Mouse (Mus musculus): ENCODE results near the gene Capn2.

The Capn2 gene

DNA sequence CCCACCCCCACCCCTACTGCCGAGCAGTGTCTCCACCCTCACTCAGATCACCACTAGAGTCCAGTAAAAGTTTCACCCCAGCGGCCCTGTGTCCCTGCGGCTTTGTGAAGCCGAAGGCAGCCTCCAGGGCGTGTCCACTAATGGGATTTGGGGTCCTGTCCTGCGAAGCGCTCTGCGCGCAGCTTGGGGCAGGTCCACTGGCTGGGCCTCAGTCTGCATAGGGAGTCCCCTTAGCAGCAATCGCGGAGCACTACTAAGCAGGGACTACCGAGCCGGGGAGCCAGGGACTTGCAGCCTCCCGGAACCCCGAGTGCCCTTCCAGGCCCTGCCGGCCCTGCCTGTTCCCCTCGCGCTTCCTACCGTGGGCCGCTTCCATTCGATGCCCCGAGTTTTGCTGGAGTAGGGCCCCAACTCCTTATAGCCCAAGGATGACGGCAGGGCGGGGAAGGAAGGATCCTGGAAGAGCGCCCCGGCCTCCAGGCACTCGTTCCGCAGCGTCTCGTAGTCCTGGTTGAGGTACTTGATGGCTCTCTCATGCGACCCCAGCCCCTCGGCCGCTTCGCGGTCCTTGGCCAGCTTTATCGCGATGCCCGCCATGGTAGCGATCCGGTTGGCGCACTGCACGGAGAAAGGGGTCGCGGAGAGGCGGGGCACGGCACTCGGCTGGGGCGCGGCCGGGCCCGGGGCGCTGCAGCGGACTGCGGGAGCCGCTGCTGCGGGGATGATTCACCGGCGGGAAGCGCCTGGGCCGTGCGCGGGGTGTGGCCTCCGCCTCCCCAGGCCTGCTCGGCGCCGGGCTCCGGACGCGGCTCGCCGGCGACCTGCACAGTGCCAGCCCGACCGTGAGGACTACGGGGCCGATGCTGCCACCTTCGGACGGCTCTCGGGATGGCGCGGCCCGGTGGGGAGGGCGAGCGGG is at the start of gene Capn2:
TSS of gene Capn2 (minus strand) at position 851 of the 919 bp plus-strand sequence.
- in situ Hi-C loops (cut with MboI, MseI): loop anchor here (25.0 kb wide), 1 partner anchor 1280 kb away; no protein-coding TSS in a partner anchor

DNA sequence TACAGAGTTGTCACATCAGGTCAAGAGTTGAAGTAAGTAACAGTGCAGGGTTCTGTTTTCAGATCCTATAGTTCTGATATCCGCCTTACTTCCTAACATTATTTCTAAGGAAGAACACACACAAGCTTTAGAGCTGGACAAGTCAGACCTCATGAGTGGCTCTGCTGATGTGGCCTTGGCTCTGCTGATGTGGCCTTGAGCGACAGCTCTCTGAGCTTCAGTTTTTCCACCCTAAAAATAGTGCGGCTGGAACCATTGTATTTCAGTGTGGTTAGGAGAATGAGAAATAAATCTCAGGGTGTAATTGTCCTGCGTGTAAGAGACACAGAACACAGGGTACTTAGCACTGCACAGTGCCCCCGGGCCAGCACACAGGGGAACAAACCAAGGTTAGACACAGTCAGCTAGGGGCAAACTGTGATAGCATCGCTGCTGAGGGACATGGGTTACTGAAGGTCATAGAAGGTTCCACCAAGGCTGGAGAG is 48.0 kb upstream of the Capn2 start:
- in situ Hi-C loops (cut with MboI, MseI): no loop called here

DNA sequence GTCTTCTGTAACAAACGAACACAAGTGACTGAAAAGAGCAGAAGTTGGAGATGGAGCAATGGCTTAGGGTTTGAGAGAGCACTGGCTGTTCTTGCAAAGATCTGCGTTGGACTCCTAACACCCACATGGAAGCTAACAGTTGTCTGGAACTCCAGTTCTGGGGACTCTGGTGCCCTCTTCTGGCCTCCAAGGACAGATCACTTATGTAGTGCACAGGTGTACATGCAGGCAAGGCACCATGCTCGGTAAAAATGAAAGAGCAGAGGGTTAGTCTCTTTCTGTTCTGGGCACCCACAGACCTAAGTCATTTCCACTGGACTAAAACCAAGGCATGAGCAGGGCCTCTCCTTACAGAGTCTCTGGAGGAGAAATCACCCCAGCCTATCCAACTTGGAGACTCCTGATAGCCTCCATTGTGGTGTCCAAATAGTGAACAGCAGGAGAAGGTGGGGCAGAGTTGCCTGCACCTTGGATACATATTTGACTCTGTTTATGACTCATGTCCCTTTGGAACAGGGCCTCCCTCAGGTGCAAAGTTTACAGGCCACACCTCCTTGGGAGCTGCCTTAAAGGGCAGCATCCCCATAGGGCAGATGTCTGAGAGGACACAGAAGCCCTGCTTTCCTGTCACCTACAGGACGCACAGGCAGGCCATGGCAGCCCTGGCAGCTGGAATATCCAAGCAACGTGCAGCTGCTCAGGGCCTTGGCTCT is 47.2 kb upstream of the Capn2 start, which contains the start of gene Capn8:
TSS of gene Capn8 (plus strand) at position 600 of the 713 bp plus-strand sequence.
- in situ Hi-C loops (cut with MboI, MseI): no loop called here

DNA sequence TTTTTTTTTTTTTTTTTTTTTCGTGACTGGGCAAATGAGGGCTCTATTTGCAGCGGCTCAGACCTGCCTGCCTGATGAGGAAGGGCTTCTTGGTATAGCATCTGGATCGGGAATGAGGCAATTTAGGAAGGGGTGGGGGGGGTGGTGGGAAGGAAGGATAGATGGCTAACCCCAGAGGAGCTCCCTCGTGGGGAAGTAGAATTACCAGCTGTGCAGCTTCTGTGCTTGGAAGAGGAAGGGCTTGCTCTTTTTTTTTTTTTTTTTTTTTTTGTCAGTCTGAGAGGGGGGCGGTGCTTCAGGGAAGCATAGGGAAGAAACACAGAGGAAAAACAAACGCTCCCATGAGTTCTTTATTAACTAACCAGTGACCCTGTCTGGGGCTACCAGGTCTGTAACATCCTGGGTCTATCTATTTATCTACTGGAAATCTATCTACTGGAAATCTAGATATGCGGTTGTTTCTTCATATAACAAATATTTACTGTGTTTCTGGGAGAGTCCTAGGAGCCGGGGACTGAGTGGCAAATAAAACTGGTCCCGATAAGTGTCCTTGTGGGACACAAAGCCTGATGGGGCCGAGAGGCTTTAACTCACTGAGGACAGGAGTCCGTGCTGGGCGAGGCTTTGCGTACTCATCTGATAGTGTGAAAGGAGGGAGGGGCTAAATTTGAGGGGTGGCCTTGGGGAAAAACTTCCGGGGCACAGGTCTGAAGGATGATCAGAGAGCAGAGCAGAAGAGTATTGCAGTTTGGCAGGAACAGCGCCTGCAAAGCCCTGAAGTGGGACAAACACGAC is 45.4 kb upstream of the Capn2 start:
- in situ Hi-C loops (cut with MboI, MseI): no loop called here

DNA sequence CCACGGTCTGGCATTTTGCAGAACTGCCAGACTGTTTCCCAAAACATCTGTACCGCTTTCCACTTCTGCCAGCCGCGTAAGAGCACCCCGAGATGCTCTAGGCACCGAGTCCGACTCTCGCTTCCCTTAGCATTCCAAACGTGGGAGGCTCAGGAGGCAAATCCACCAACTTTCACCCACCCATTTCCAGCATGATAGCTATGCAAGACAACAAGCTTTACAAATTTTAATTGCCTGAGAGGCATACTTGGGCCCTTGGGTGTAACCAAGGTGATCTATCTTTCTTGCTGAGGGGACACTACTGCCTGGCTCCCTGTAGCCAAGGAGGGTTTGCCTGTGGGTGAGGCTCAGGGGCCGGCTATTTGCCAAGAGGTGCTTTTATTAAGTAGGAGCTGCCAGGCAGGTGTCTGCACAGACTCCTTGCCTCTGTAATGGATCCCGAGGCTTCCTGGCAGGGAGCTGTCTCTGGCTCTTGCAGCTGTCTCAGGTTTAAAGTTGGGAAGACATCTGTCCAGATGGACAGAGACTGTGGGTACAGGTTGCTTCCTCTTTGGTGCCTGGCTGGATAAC is 44.6 kb upstream of the Capn2 start:
- in situ Hi-C loops (cut with MboI, MseI): no loop called here

DNA sequence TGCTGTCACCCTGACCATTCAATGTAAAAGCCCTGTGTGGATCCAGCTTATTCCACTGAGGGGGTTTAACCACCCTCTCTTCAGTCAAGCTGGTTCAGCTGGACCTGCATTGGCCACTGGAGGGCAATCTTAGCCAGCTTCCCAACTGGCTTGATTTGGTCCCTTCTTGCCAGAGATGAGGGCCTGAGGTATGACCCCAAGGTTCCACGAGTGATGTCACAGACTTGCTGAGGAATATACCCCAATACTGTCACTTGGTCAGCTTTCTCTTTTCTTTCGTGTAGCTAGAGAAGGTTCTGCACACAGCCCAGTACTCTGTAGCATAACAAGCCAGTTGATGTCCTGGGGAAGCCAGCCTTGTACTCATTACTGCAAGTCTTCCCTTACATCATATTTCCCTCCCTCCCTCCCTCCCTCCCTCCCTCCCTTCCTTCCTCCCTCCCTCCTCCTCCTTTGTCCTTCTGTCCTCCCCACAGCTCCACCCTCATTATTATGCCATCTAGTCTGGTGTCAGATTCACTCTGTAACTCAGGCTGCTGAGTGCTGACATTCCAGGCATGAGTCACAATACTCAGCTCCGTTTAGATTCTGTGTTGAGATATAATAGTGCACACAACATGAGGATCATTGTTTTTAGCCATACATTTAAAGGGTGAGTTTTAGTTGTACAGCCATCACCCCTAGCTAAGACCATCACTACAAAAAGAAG is 43.1 kb upstream of the Capn2 start:
- in situ Hi-C loops (cut with MboI, MseI): no loop called here

DNA sequence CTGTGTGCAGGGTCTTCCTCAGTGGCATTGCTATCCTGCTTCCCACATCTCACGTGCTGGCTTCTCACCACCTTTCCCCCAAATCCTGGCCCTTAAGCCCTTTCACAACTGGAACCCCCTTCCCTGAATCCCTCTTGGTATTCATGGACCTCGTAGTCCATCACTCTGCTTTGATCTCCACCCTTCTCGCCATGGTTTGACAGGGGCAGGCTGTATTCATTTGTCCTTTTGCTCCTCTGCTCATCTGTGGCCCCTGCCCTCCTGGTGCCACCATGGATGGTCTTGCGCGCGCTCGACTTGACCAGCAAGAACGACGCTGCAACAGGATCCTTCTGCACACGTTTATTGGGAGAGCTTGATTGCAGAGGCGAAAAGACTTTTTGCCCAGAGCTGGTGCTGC is 42.1 kb upstream of the Capn2 start:
- in situ Hi-C loops (cut with MboI, MseI): no loop called here

DNA sequence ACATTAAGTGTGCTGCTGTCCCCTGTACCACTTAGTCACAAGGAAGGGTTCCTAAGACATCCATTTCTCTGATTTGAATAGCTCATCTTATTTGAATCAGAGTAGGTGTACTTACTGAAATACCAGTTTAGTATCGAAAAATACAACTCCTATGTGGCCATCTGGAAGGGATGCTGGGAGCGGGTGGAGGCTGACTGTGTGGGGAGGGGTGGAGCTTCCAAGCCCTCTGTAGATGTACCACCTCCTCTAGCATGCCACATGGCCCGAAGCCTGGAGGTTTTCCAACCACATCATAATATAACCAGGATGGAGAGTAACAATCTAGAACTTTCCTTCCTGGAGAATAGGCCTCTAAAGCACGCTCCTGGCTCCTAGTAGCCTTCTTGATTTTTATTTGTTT is 40.9 kb upstream of the Capn2 start:
- in situ Hi-C loops (cut with MboI, MseI): no loop called here

DNA sequence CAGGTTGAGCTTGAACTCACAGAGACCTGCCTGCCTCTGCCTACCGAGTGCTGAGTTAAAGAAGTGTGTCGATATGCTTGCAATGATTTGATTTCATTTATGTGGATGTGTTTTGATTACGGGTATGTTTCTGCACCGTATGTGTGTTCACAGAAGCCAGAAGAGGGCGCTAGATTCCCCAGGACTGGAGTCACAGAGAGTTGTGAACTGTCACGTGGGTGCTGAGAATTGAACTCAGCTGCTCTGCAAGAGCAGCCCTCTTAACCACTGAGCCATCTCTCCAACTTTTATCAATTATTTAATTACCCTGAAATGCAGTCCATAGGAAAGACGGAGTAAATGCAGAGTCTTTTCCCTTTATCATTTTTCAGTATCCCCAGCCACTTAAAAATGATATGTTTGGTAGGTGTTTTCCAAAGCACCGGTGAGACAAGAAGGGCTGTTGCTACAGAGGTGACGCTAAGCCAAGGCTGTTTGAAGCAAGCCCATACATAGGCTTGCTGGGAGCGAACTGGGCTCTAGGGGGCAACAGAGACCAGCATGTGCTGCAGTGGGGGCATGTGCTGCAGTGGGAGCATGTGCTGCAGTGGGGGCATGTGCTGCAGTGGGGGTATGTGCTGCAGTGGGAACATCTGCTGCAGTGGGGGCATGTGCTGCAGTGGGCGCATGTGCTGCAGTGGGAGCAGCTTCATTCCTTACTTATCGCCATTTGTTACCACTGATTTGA is 36.4 kb upstream of the Capn2 start:
- in situ Hi-C loops (cut with MboI, MseI): no loop called here

DNA sequence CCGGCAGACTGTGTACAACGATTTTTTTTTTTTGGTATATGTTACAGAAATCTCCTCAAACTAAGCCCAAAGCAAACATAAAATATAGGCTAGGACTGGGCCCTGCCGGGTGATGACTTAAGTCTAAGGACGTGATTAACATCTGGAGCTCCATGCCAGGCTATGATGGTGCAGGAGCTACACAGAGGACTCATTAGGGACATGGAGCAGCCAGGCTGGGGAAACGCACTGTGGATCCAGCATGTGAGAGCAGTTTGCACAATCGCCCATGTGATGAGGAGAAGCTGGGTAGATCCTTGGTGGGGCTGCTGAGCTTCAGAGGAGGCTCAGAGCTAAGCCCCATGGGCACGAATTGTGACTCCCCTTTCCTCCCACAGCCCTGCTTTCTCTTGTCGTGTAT is 33.4 kb upstream of the Capn2 start:
- in situ Hi-C loops (cut with MboI, MseI): no loop called here

DNA sequence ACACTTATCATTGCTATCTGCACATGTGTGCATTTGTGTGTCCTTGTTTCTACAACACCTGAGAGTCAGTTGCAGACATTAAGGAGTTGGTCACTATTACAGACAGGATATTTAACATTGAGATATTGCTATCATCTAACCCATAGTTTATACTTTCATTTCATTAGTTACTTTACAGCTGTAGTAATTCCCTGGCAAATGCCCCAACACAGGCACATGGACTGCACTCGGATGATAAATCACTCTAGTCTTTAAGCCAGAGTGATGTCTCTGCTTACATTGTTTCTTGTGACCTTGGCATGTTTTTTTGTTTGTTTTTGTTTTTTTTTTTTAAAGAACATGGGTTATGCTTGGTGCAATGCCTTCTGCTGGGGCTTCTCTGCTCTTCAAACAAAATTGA is 26.5 kb upstream of the Capn2 start:
- in situ Hi-C loops (cut with MboI, MseI): loop anchor here (25.0 kb wide), 1 partner anchor 657 kb away; no protein-coding TSS in a partner anchor

DNA sequence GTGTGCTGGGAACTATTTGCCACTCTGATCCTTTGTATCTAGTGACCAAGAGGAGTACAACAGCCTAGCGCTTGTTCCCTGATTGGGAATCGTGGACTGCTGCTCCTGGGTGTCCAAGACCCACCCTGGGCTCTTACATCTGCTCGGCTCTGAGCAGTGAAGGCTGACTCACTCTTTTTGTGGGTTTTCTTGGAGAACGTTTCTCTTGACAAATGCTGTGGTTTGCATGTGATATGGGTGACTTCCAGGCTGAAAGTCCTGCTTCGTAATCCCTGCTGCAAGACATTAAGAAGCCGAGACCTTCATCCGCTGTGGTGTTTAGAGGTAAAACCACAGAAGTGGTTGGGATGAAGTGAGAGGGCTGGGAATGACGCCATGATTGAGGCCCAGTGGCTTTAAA is 25.7 kb upstream of the Capn2 start:
- in situ Hi-C loops (cut with MboI, MseI): loop anchor here (25.0 kb wide), 1 partner anchor 656 kb away; no protein-coding TSS in a partner anchor

DNA sequence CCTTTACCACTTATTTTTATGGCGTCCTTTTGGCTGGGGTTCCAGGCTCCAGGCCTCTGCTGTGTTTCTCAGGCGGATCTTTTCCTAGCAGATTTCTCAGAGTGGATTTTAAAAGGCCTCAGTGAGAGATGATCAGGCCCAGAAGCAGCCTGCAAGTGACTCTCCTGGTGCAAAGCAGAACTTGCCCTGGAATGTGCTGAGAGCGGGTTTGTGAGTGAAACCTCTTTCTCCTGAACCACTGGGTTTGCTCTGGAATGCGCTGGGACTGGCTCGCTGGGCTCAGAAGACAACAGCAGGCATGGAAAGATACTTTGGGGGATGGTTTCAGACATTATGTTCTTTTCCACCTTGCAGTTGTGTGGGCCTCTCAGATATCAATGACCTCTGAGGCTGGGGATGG is 24.7 kb upstream of the Capn2 start:
- in situ Hi-C loops (cut with MboI, MseI): loop anchor here (25.0 kb wide), 1 partner anchor 655 kb away; no protein-coding TSS in a partner anchor

DNA sequence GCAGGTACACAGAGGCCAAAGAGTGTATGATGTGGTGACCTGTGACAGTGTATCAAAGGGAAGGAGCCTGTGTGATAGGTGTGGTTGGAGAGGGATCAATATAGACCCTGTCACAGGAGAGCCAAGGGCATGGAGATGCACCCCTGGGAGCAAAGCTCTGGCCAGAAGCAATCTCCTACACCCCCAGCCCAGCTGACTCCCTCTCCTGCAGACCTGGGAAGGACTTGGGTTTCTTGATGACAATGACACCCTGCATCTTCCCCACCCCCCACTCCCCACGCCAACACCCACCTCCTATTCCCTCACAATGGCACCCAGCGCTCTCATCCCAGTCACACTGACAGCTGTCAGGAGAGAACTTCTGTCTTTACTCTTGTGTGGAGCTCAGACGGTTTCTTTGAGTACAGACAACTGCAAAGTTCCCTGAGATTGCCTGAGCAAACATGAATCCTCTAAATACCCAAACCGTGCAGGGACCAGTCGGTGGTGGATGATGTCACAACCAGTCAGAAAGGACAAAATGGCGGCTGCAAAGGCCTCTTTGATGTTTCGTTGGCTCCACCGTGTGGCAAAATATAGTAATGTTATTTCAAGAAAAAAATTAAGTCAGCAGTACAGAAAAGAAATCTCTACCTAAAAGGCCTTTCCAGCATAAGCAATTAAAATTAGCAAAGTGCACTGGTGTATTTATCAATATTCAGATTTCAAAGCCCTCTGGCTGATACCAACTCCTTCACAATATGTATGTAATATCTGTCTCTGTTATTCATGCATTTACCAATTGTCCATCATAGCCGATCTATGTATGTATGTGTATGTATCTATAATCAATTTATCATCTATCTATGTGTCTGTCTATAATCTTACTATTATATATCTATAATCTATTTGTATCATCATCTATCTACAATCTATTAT is 21.9 kb upstream of the Capn2 start:
- in situ Hi-C loops (cut with MboI, MseI): loop anchor here (5.0 to 25.0 kb wide), 3 partner anchors 47 to 652 kb away; no protein-coding TSS in a partner anchor

DNA sequence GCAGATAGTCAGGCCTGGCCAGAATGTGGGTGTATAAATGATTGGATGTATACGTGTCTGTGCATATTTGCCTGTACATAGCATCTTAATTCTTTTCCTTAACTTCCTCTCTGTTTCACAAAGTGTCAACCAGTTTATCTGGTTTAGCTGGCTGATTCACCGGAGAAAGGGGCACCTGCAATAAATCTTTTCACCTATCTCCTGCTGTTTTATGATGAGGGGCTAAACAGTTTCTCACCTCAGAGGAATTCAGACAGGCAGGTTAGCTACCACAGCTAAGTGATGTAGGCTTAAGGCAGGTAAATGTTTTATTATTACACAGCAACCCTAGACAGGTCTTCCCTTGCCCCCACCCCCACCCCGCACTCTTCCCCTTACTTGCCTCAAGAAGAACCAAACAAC is 17.7 kb upstream of the Capn2 start:
- in situ Hi-C loops (cut with MboI, MseI): loop anchor here (5.0 to 25.0 kb wide), 3 partner anchors 43 to 648 kb away; no protein-coding TSS in a partner anchor

DNA sequence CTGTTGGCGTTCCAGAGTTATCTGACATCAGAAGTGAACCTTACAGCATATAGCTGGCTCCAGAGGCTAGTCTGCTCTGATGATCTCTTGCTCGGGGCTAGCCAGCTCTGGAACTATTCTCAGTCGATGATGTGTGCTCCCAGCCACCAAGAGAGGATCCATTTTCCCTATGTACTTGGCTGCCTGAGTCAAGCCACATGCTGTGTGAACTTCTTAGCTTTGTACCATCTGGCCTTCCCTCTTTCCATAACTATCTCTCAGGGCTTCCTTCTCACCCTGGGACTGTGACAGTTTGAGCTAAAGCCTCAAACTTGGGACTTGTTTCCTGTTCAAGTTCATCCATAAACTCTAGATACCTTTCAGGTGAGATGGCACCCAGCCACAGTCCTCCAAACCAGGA is 16.2 kb upstream of the Capn2 start:
- in situ Hi-C loops (cut with MboI, MseI): loop anchor here (25.0 kb wide), 1 partner anchor 646 kb away; no protein-coding TSS in a partner anchor

DNA sequence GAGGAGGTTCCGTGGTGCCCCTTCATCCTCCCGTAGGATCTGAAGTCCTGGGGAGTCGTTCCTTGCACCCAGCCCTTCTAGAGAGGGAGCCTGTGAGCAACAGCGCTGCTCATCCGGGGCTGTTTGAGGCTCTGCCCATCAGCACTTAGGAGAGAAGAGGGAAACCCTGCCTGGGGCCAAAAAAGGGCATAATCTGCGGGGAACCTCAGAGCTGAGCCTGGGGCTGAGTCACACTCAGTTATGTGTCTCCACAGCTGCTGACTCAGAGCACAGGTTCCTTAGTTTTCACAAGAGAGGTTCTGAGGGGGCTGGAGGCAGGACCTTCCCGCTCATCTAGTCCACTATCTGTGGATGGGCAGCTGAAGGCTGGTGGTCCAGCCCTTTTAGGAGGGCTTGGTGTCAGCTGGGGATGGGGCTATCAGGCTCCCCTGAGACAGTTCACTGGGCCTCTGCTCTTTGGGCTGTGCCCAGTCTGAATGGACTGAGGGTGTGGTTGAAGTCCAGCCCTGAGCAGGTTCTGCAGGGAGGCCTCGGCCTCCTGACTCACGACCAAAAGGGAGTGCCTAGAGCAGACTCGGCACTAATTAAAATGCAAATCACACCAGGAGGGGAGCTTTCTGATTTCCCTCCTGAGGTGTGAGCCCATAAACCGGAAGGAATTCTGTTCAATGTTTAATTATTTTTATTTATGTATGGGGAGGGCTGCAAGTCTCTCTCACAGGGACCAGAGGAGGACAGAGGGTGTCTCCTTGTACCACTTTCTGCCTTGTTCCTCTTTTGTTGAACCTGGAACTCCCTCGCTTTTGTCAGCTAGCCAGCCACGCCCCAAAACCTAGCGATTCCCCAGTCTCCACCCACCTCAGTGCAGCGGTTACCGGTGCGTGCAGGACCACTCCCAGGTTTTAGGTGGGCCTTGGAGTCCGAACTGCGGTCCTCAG is 10.8 kb upstream of the Capn2 start:
- in situ Hi-C loops (cut with MboI, MseI): loop anchor here (10.0 to 25.0 kb wide), 2 partner anchors 383 to 641 kb away; no protein-coding TSS in a partner anchor
